Mouse (Mus musculus) v-Abl transformed pro-B cells (cell line): ENCODE data around the gene Cep350.

Source experiments
- in situ Hi-C, 2 experiments: fragments of 400-800 bp; cut with MboI; formaldehyde crosslinking; loops; one replicate each; pipeline ENCODE4 v1.15.1; 2025; ENCODE audit not compliant: unreplicated experiment in 2 of 2

Cep350 gene

GRCm38 (mm10) chr1:155812581-155813499 is 160.2 kb downstream of the Cep350 start, which contains the start of gene Qsox1:
TSS of gene Qsox1 (minus strand) at chr1:155812889.
- in situ Hi-C loops: no loop called here

GRCm38 (mm10) chr1:155811995-155812580 is 161.0 kb downstream of the Cep350 start:
- in situ Hi-C loops: no loop called here

GRCm38 (mm10) chr1:155810616-155811015 is 162.4 kb downstream of the Cep350 start:
- in situ Hi-C loops: no loop called here

GRCm38 (mm10) chr1:155809706-155810442 is 163.2 kb downstream of the Cep350 start:
- in situ Hi-C loops: no loop called here

GRCm38 (mm10) chr1:155808261-155808660 is 164.8 kb downstream of the Cep350 start:
- in situ Hi-C loops: no loop called here

GRCm38 (mm10) chr1:155805607-155806006 is 167.4 kb downstream of the Cep350 start:
- in situ Hi-C loops: no loop called here

GRCm38 (mm10) chr1:155801014-155801991 is 171.8 kb downstream of the Cep350 start:
- in situ Hi-C loops: no loop called here

GRCm38 (mm10) chr1:155798000-155798399 is 175.1 kb downstream of the Cep350 start:
- in situ Hi-C loops: no loop called here

GRCm38 (mm10) chr1:155797425-155797824 is 175.6 kb downstream of the Cep350 start:
- in situ Hi-C loops: no loop called here

- in situ Hi-C loops: no loop called here
Observed at GRCm38 (mm10) chr1:155796757-155797405, 176.2 kb downstream of the Cep350 start.

GRCm38 (mm10) chr1:155795791-155796233 is 177.2 kb downstream of the Cep350 start:
- in situ Hi-C loops: no loop called here
